Mouse (Mus musculus): ENCODE measurements around the gene Mpnd. TPM values are rescaled to one million over a fixed set of nuclear protein-coding genes. Genes with fewer than 3 reads are reported as not detected.

The Mpnd gene
- 0.70 TPM for polyA plus RNA-seq (2014; fragmentation: Illumina TruSeq; extraction: RNeasy Lipid Tissue Mini Kit (QIAGEN cat#74804); ENCODE audit: low read depth, low replicate concordance)

GRCm38 (mm10) chr17:56005415-56006061 is at the start of gene Mpnd, which contains the start of gene Stap2:
Gene Mpnd (plus strand): TSS chr17:56005711.
Gene Stap2 (minus strand): TSS chr17:56005584.

GRCm38 (mm10) chr17:55958918-55959728 is 46.4 kb upstream of the Mpnd start, which contains the start of gene Yju2:
Gene Yju2 (plus strand): TSS chr17:55959099.

GRCm38 (mm10) chr17:55969966-55970891 is 35.3 kb upstream of the Mpnd start, which contains the start of gene Shd:
Gene Shd (plus strand): TSS chr17:55970467.

GRCm38 (mm10) chr17:55986030-55986961 is 19.2 kb upstream of the Mpnd start, which contains the start of gene Fsd1:
Gene Fsd1 (plus strand): TSS chr17:55986509.

DNA sequence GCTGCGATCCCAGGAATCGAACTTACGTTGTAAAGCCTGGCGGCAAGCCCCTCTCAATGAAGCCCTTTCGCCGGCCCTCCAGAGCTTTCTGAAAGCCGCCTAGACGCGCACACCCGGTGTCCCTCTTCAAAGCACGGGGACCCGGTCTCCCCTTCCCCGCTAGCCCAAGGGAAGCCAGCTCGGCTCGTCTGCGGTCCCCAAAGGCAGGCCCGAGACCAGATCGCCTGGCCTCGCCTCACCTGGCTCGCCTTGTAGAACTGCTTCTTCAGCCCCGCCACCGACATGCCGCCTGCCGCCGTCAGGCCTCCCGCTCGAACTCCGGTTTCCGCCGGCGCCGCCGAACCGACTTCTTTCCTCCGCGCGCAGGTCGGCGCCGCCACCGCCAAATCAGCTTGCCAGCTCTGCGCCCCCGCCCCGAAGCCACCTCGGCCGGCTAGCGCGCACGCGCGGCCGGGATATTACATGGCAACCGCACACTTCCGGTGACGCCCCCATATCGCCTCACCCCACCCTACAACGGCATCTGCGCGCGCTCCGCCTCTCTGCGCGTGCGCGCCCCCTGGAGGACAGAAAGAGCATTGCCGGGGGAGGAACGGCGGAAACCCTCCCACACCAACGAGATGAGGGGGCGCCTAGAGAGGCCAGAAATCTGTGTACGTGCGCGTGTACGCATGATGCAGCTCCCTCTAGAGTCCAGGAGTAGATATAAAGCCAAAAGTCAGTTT is 30.8 kb downstream of the Mpnd start, which contains the start of gene Sh3gl1:
TSS of gene Sh3gl1 (minus strand) at position 460 of the 725 bp plus-strand sequence.

DNA sequence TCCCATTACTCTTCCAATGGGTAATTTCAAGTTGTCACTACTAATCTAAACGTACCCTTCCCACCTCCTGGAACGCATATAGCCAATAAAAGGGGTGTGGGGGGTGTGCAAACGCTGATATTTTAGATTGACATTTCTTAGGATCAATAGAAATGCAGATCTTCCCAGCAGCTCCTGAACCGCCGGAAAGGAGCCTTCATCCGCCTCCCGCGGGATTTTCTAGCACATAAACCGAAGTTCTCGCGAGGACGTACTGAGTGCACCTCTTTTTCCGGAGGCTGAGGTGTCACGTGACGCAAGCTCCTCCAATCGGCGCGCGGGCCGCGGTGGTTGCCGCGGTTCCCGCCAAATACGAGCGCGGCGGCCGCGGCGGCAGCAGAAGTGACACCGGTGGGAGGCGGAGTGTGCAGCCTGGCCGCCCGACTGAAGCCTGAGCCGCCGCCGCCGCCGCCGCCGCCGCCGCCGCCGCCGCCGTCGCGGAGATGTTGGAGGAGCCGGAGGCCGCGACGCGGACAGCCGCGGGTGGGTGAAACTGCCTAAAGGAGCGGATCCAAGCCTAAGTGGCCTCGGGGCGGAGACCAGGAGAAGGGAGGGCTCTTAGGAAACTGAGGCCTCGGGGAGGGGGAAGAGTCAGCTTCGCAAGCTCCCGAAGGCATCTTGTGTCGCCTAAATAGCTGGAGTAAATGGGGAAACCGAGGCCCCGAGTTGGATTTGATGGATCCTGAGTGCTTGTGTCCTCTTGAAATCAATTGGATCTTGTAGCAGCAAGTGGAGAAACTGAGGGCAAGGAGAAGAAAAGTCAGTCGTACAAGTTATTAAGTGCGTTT is 34.7 kb downstream of the Mpnd start, which contains the start of gene Chaf1a:
TSS of gene Chaf1a (plus strand) at position 410 of the 827 bp plus-strand sequence.

Other genes with a start within 250 kb of the Mpnd start
- 18.8 TPM for gene Zfp119a, start 126.8 kb upstream of the Mpnd start, polyA plus RNA-seq (2014; fragmentation: Illumina TruSeq; extraction: RNeasy Lipid Tissue Mini Kit (QIAGEN cat#74804); ENCODE audit: low read depth, low replicate concordance)
- gene Zfp959, start 113.6 kb upstream of the Mpnd start, polyA plus RNA-seq (2014; fragmentation: Illumina TruSeq; extraction: RNeasy Lipid Tissue Mini Kit (QIAGEN cat#74804); ENCODE audit: low read depth, low replicate concordance) = 30.8 TPM
- 19.0 TPM for gene Zfp119b, start 56.2 kb upstream of the Mpnd start, polyA plus RNA-seq (2014; fragmentation: Illumina TruSeq; extraction: RNeasy Lipid Tissue Mini Kit (QIAGEN cat#74804); ENCODE audit: low read depth, low replicate concordance)
- not detected for gene Ebi3, start 53.1 kb upstream of the Mpnd start, polyA plus RNA-seq (2014; fragmentation: Illumina TruSeq; extraction: RNeasy Lipid Tissue Mini Kit (QIAGEN cat#74804); ENCODE audit: low read depth, low replicate concordance)
- gene Yju2, start 46.6 kb upstream of the Mpnd start, polyA plus RNA-seq (2014; fragmentation: Illumina TruSeq; extraction: RNeasy Lipid Tissue Mini Kit (QIAGEN cat#74804); ENCODE audit: low read depth, low replicate concordance) = 0.70 TPM
- not detected for gene Shd, start 35.2 kb upstream of the Mpnd start, polyA plus RNA-seq (2014; fragmentation: Illumina TruSeq; extraction: RNeasy Lipid Tissue Mini Kit (QIAGEN cat#74804); ENCODE audit: low read depth, low replicate concordance)
- not detected for gene Fsd1, start 19.2 kb upstream of the Mpnd start, polyA plus RNA-seq (2014; fragmentation: Illumina TruSeq; extraction: RNeasy Lipid Tissue Mini Kit (QIAGEN cat#74804); ENCODE audit: low read depth, low replicate concordance)
- gene Stap2, start 127 bp upstream of the Mpnd start, polyA plus RNA-seq (2014; fragmentation: Illumina TruSeq; extraction: RNeasy Lipid Tissue Mini Kit (QIAGEN cat#74804); ENCODE audit: low read depth, low replicate concordance) = 0.41 TPM
- gene Sh3gl1, start 30.9 kb downstream of the Mpnd start, polyA plus RNA-seq (2014; fragmentation: Illumina TruSeq; extraction: RNeasy Lipid Tissue Mini Kit (QIAGEN cat#74804); ENCODE audit: low read depth, low replicate concordance) = 0.82 TPM
- 0.76 TPM for gene Chaf1a, start 34.7 kb downstream of the Mpnd start, polyA plus RNA-seq (2014; fragmentation: Illumina TruSeq; extraction: RNeasy Lipid Tissue Mini Kit (QIAGEN cat#74804); ENCODE audit: low read depth, low replicate concordance)
- 15.9 TPM for gene Ubxn6, start 69.3 kb downstream of the Mpnd start, polyA plus RNA-seq (2014; fragmentation: Illumina TruSeq; extraction: RNeasy Lipid Tissue Mini Kit (QIAGEN cat#74804); ENCODE audit: low read depth, low replicate concordance)
- 3.9 TPM for gene Hdgfl2, start 73.9 kb downstream of the Mpnd start, polyA plus RNA-seq (2014; fragmentation: Illumina TruSeq; extraction: RNeasy Lipid Tissue Mini Kit (QIAGEN cat#74804); ENCODE audit: low read depth, low replicate concordance)
- 6.4 TPM for gene Plin4, start 104.1 kb downstream of the Mpnd start, polyA plus RNA-seq (2014; fragmentation: Illumina TruSeq; extraction: RNeasy Lipid Tissue Mini Kit (QIAGEN cat#74804); ENCODE audit: low read depth, low replicate concordance)
- 6.5 TPM for gene Plin5, start 111.9 kb downstream of the Mpnd start, polyA plus RNA-seq (2014; fragmentation: Illumina TruSeq; extraction: RNeasy Lipid Tissue Mini Kit (QIAGEN cat#74804); ENCODE audit: low read depth, low replicate concordance)
- gene Lrg1, start 116.3 kb downstream of the Mpnd start, polyA plus RNA-seq (2014; fragmentation: Illumina TruSeq; extraction: RNeasy Lipid Tissue Mini Kit (QIAGEN cat#74804); ENCODE audit: low read depth, low replicate concordance) = not detected
- not detected for gene Sema6b, start 134.6 kb downstream of the Mpnd start, polyA plus RNA-seq (2014; fragmentation: Illumina TruSeq; extraction: RNeasy Lipid Tissue Mini Kit (QIAGEN cat#74804); ENCODE audit: low read depth, low replicate concordance)
- gene Tnfaip8l1, start 156.8 kb downstream of the Mpnd start, polyA plus RNA-seq (2014; fragmentation: Illumina TruSeq; extraction: RNeasy Lipid Tissue Mini Kit (QIAGEN cat#74804); ENCODE audit: low read depth, low replicate concordance) = 1.6 TPM
- 13.2 TPM for gene Mydgf, start 178.2 kb downstream of the Mpnd start, polyA plus RNA-seq (2014; fragmentation: Illumina TruSeq; extraction: RNeasy Lipid Tissue Mini Kit (QIAGEN cat#74804); ENCODE audit: low read depth, low replicate concordance)
- gene Dpp9, start 213.2 kb downstream of the Mpnd start, polyA plus RNA-seq (2014; fragmentation: Illumina TruSeq; extraction: RNeasy Lipid Tissue Mini Kit (QIAGEN cat#74804); ENCODE audit: low read depth, low replicate concordance) = 0.41 TPM

All from adrenal gland, adult 10 weeks (tissue).